Mouse (Mus musculus) liver, embryonic 16.5 days (tissue): ENCODE measurements around the gene C1qc. TPM values are rescaled to one million over a fixed set of nuclear protein-coding genes. Genes with fewer than 3 reads are reported as not detected.

Experiments used
- ATAC-seq: fragments of 200-750 bp; cut with Nextera tagmentation; 2 replicates; pipeline ENCODE4 v1.8.0; 2017; ENCODE audit warnings: low read depth, mild to moderate bottlenecking, moderate number of reproducible peaks, moderate library complexity
- H3K27ac ChIP-seq: fragments of 300-500 bp; sonication (generic); 2 replicates; pipeline ENCODE4 v1.5.1; 2014; ENCODE audit warnings: mild to moderate bottlenecking, low read length
- H3K27me3 ChIP-seq: fragments of 300-500 bp; sonication (generic); 2 replicates; pipeline ENCODE4 v1.6.1; 2014; ENCODE audit warnings: low read depth, low read length, mixed read lengths; ENCODE audit not compliant: control insufficient read depth, insufficient read depth
- H3K36me3 ChIP-seq: fragments of 300-500 bp; sonication (generic); 2 replicates; pipeline ENCODE4 v1.6.1; 2014; ENCODE audit warnings: mild to moderate bottlenecking; ENCODE audit not compliant: control insufficient read depth, insufficient read depth
- H3K4me1 ChIP-seq: fragments of 300-500 bp; sonication (generic); 2 replicates; pipeline ENCODE4 v1.6.1; 2014; ENCODE audit warnings: low read depth, low read length, mixed read lengths; ENCODE audit not compliant: control insufficient read depth
- H3K4me2 ChIP-seq: fragments of 300-500 bp; sonication (generic); 2 replicates; pipeline ENCODE4 v1.6.1; 2014; ENCODE audit warnings: low read depth, low read length, mixed read lengths
- H3K4me3 ChIP-seq: fragments of 300-500 bp; sonication (generic); 2 replicates; pipeline ENCODE4 v1.5.1; 2014; ENCODE audit warnings: low read depth, mild to moderate bottlenecking, low read length
- H3K9ac ChIP-seq: fragments of 300-500 bp; sonication (generic); 2 replicates; pipeline ENCODE4 v1.6.1; 2014; ENCODE audit warnings: low read depth, low read length
- H3K9me3 ChIP-seq: fragments of 300-500 bp; sonication (generic); replicated peaks from 2 replicates; pipeline ENCODE4 v1.6.1; 2016; ENCODE audit warnings: low read length; ENCODE audit not compliant: control insufficient read depth
- WGBS: fragments of 180-500 bp; shearing (Covaris S2); extraction: QIAGEN DNeasy Blood & Tissue Kit; methylation state at CpG from one replicate; pipeline ENCODE4 v1.1.7; 2014; ENCODE audit not compliant: insufficient replicate concordance; 5-methylcytosine and 5-hydroxymethylcytosine counted together
- polyA plus RNA-seq: library from polyadenylated mRNA; unstranded; fragments of >200 nt; fragmentation: Nextera tagmentation; extraction: Ambion mirVana; gene quantifications from 2 replicates; pipeline ENCODE4 v1.2.1, GENCODE M21; 2015

The C1qc gene
- polyA plus RNA-seq, 1 experiment from 2014 or later: 68.2 TPM

GRCm38 (mm10) chr4:136865531-136865930 lies 27.3 kb downstream of the C1qc start:
- Histone ChIP-seq H3K4me1 (no peaks in the 10 kb centered on the region), H3K36me3 (no peaks in the 10 kb centered on the region), H3K27me3 (peaks cover 4% of the 10 kb centered on the region; the same call in 1 of the 2 replicates), H3K9me3 (no peaks in the 10 kb centered on the region), H3K4me2 (no peak overlapping the region), H3K4me3 (no peak overlapping the region), H3K27ac (no peak overlapping the region), H3K9ac (no peak overlapping the region)
- ATAC-seq: no peak
- WGBS: 58% methylated on average over 5 of the region's 5 CpGs

DNA sequence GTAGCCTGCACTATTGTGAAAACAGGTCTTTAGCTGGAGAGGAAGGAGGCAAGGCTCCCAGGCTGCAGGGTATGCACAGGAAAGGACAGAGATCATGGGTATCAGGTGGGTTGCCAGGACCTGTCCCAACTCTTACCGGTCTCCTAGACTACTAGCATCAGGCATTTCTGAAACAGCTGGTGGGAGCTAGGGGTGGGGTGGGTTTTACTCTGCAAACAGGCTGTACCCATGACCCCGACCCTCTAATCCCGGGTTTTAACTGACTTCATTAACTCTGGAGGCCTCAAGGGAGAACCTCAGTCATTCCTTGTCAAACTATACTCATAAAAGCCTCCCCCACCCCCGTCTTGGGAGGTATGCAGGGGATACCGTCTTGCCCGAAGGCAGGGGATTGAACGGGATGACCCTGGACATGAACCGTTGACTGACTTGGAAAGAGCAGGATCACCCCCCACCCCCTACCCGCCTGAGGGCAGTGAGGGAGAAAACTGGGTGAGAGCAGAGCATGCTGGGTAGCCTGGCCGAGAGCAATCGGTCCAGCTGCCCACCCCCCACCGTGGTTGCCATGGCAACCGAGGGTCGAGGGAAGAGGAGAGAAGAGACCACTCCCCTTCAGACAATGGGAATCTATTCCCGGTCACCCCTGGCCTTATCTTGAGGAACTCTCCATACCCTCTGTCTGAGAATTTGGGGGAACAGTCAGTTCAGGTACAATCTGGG lies 28.0 kb downstream of the C1qc start:
- no peak overlapping the region for H3K4me3 ChIP-seq
- no peak overlapping the region for H3K9ac ChIP-seq
- H3K27me3 ChIP-seq: peaks cover 4% of the 10 kb centered on the region; the same call in 1 of the 2 replicates
- no peak overlapping the region for H3K27ac ChIP-seq
- H3K9me3 ChIP-seq: no peaks in the 10 kb centered on the region
- no peak overlapping the region for H3K4me2 ChIP-seq
- no peaks in the 10 kb centered on the region for H3K4me1 ChIP-seq
- WGBS: 24% methylated on average over 15 of the region's 15 CpGs
- ATAC-seq: no peak
- no peaks in the 10 kb centered on the region for H3K36me3 ChIP-seq

GRCm38 (mm10) chr4:136863517-136863916 lies 29.3 kb downstream of the C1qc start:
- ATAC-seq: no peak
- Histone ChIP-seq H3K9me3 (no peaks in the 10 kb centered on the region), H3K27me3 (peaks cover 4% of the 10 kb centered on the region; the same call in 1 of the 2 replicates), H3K27ac (no peak overlapping the region), H3K4me2 (no peak overlapping the region), H3K36me3 (no peaks in the 10 kb centered on the region), H3K4me3 (no peak overlapping the region), H3K4me1 (no peaks in the 10 kb centered on the region), H3K9ac (no peak overlapping the region)
- whole genome bisulfite sequencing: 23% methylated on average over 9 of the region's 9 CpGs

DNA sequence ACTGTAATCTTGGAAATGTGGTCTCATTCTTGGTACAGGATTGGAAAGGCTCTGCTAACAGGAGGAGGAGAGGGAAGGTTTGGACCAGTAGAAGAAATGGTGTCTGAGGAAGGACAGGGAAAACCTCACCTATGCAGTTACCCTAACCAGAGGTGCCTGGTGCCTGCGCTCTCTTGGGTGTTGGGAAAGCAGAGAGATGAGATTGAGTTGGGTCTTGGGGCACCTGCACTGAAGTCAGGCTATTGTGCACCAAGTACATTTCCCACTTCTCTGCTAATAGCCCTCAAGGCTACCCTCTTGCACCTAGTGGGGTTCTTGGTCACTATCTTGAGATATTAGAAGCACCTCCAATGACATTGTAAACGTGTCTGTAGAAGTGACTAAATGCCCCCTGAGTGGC lies 30.5 kb downstream of the C1qc start:
- no peak for ATAC-seq
- H3K9me3 ChIP-seq: no peaks in the 10 kb centered on the region
- H3K9ac ChIP-seq: no peak overlapping the region
- H3K4me3 ChIP-seq: no peak overlapping the region
- no peaks in the 10 kb centered on the region for H3K4me1 ChIP-seq
- H3K27me3 ChIP-seq: peaks cover 4% of the 10 kb centered on the region; the same call in 1 of the 2 replicates
- H3K36me3 ChIP-seq: no peaks in the 10 kb centered on the region
- H3K27ac ChIP-seq: no peak overlapping the region
- no peak overlapping the region for H3K4me2 ChIP-seq
- WGBS: 49% methylated on average over 2 of the region's 2 CpGs

DNA sequence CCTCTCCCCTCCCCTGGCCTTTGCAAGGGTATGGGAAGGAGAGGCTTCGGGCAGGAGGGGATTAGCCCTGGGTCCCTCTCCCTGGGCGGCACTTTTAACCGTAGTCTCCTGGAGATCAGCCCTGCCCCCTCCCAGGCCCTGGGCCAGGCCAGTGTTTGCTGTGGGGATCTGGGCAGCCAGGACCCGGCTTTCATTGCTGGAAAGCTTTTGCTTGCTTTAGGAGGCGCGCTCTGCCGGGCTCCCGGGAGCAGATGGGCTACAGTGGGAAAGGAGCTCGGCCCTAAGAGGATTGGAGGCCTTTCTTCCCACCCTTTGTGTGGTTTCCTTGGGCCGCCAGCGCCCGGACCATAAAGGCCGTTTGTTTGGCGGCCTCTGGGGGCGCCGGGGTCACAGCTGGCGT lies 31.1 kb downstream of the C1qc start:
- no peak overlapping the region for H3K27ac ChIP-seq
- ATAC-seq: no peak
- H3K9ac ChIP-seq: no peak overlapping the region
- peaks cover 4% of the 10 kb centered on the region; the same call in 1 of the 2 replicates for H3K27me3 ChIP-seq
- no peaks in the 10 kb centered on the region for H3K4me1 ChIP-seq
- 18% methylated on average over 17 of the region's 17 CpGs for WGBS
- no peaks in the 10 kb centered on the region for H3K9me3 ChIP-seq
- H3K4me3 ChIP-seq: no peak overlapping the region
- H3K36me3 ChIP-seq: no peaks in the 10 kb centered on the region
- H3K4me2 ChIP-seq: no peak overlapping the region

GRCm38 (mm10) chr4:136860022-136860421 lies 32.8 kb downstream of the C1qc start:
- H3K4me1 ChIP-seq: no peaks in the 10 kb centered on the region
- H3K36me3 ChIP-seq: no peaks in the 10 kb centered on the region
- H3K4me3 ChIP-seq: no peak overlapping the region
- H3K4me2 ChIP-seq: no peak overlapping the region
- H3K9me3 ChIP-seq: no peaks in the 10 kb centered on the region
- no peak for ATAC-seq
- WGBS: 71% methylated on average over 7 of the region's 7 CpGs
- no peak overlapping the region for H3K9ac ChIP-seq
- H3K27ac ChIP-seq: no peak overlapping the region
- peaks cover 4% of the 10 kb centered on the region; the same call in 1 of the 2 replicates for H3K27me3 ChIP-seq

- Histone ChIP-seq H3K9me3 (no peaks in the 10 kb centered on the region), H3K4me2 (no peak overlapping the region), H3K27ac (no peak overlapping the region), H3K4me3 (no peak overlapping the region), H3K9ac (no peak overlapping the region), H3K36me3 (no peaks in the 10 kb centered on the region), H3K27me3 (no peaks in the 10 kb centered on the region), H3K4me1 (no peaks in the 10 kb centered on the region)
- no peak for ATAC-seq
- WGBS: 25% methylated on average over 6 of the region's 6 CpGs
Measured at GRCm38 (mm10) chr4:136855081-136855480, 37.8 kb downstream of the C1qc start.

- H3K9me3 ChIP-seq: no peaks in the 10 kb centered on the region
- WGBS: 66% methylated on average over 12 of the region's 12 CpGs
- no peaks in the 10 kb centered on the region for H3K36me3 ChIP-seq
- H3K4me2 ChIP-seq: no peak overlapping the region
- no peak for ATAC-seq
- no peaks in the 10 kb centered on the region for H3K27me3 ChIP-seq
- no peak overlapping the region for H3K27ac ChIP-seq
- H3K4me3 ChIP-seq: no peak overlapping the region
- no peaks in the 10 kb centered on the region for H3K4me1 ChIP-seq
- H3K9ac ChIP-seq: no peak overlapping the region
Measured at GRCm38 (mm10) chr4:136852989-136853388, 39.9 kb downstream of the C1qc start.

DNA sequence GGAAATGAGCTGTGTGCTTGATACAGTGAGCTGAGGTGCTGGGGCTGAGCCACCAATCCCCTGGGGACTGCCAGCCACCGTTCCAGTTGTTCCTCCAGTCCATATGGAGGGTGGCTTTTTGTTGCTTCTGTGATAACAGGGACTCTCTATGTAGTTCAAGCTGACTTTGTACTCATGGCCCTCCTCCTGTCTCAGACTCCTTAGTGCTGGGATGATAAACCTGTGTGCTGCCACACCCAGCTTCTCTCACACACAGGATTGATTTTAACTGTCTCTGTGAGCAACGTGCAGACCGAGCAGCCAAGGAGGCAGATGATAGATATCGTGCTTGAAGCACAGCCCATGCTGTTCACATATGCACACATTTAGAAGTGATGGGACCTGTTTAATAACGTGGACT lies 40.7 kb downstream of the C1qc start:
- Histone ChIP-seq H3K36me3 (no peaks in the 10 kb centered on the region), H3K4me3 (no peak overlapping the region), H3K9ac (no peak overlapping the region), H3K27me3 (no peaks in the 10 kb centered on the region), H3K4me1 (no peaks in the 10 kb centered on the region), H3K4me2 (no peak overlapping the region), H3K9me3 (no peaks in the 10 kb centered on the region), H3K27ac (no peak overlapping the region)
- no peak for ATAC-seq
- 43% methylated on average over 5 of the region's 5 CpGs for WGBS
